Mouse (Mus musculus) spleen, adult 2 months (tissue): Measurements from ENCODE around the gene Hmg20a.

Experiments
- CTCF ChIP-seq: fragments of 200-500 bp; IDR thresholded peaks from 2 replicates; pipeline ENCODE4 v1.5.1; 2011; ENCODE audit warnings: mild to moderate bottlenecking, inconsistent platforms; ENCODE audit not compliant: insufficient read depth, insufficient read length, insufficient replicate concordance; ENCODE audit errors: extremely low read depth
- POLR2A ChIP-seq: fragments of 200-500 bp; IDR thresholded peaks from 2 replicates; pipeline ENCODE4 v1.6.1; 2011; ENCODE audit warnings: low read depth, low read length, inconsistent platforms

DNA sequence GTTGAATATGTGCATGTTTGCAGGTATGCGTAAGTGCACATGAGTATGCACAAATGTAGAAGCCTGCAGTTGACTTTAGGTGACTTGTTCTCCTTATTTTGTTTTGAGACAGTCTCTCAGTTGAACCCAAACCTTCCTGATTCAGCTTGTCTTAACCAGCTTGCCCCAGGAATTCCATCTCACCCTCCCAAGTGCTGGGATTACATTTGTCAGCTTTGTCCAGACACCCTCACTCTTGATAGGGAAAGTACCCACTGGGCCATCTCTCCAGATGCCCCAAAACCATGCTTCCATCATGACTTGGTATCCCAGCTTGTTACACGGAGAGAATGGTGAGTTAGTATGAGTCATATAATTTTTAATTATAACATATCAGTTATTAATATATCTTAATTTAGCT, 44.6 kb downstream of the Hmg20a start:
- TF ChIP-seq CTCF (no peak), POLR2A (no peak)
